Mouse (Mus musculus) mouse embryonic stem cell (cell line): ENCODE measurements around the gene 1700093K21Rik.

Experiments
- in situ Hi-C, 2 experiments: fragments of 300-500 bp; cut with MboI; formaldehyde crosslinking; loops; 1 replicate in 1 of 2; 3 replicates in 1 of 2; pipeline ENCODE4 v1.14.3; 2019 to 2020; ENCODE audit warnings: low sequenced_read_pairs in 2 of 2, low pct_unique_long_range_greater_than_20kb in 1 of 2, mixed read lengths in 1 of 2; ENCODE audit not compliant: unreplicated experiment in 1 of 2

Gene 1700093K21Rik

DNA sequence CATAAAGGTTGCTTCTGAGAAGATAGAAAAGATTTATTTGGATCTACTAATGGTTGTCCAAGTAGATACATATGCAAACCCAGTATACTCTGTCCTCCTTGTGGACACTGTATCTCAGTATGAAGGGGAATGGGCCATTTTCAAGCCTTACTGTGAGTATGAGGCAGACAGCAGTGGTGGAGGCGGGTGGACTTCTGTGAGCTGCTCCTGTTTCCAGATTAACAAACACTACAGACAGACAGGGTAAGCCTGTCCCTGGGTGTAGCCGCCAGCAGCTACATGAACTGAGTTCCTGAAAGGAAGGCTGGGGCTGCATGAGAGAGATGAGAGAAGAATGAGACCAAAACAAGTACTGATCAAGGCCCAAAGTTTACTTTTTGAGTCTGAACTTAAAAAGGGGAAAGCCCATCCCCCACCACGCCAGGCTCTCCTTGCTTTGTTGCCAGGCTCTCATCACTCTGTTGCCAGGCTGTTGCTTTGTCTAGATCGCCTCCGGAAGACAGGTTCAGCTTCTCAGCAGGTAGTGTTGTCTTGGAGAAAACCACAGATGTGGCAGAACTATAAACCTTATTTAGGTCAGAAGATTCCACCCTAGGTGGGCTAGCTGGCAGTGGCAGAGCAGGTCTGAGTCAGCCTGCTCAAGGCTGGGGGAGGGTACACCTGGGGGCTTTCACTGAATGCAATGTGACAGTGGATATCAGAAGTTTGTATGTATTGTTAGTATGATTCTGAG, at the start of gene 1700093K21Rik:
1700093K21Rik (minus strand) TSS at position 683 of the 733 bp plus-strand sequence.
- in situ Hi-C loops, result loop anchor here in 1 of 2 experiments (25.0 kb wide), 1 partner anchor 358 kb away; no protein-coding TSS in a partner anchor

DNA sequence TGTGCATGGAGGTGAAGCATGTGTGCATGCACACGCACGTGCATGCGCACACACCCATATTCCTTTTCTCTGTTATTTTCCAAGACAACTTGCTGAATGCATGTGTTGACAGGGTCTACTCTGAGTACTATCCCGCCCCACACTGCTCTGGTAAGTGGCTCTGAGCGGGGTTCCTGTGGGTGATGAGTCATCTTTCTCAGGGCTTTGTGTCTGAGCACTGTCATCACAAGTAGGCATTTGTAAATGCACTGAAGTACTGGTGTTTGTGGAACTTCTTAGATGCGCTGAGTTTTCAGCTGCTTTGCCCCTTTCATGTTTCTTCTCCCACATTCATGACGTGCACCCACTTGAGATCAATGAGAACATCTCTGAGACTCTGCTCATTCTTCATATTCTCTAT, 49.2 kb upstream of the 1700093K21Rik start:
- in situ Hi-C loops, result no loop called here

DNA sequence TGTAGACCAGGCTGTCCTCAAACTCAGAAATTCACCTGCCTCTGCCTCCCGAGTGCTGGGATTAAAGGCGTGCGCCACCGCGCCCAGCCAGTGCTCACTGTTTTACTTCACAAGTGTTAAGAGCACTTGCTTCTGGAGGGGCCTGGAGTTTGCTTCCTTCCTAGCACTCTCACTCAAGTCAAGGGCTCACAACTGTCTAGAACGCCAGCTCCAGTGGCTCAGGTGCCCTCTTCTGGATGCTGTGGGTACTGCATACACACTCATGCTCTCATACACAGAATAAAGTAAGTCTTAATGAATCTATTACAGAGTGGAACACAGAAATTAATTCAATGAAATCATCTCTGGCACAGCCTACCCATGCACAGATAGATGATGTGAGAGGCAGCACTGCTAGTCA, 44.8 kb upstream of the 1700093K21Rik start:
- in situ Hi-C loops, result no loop called here

DNA sequence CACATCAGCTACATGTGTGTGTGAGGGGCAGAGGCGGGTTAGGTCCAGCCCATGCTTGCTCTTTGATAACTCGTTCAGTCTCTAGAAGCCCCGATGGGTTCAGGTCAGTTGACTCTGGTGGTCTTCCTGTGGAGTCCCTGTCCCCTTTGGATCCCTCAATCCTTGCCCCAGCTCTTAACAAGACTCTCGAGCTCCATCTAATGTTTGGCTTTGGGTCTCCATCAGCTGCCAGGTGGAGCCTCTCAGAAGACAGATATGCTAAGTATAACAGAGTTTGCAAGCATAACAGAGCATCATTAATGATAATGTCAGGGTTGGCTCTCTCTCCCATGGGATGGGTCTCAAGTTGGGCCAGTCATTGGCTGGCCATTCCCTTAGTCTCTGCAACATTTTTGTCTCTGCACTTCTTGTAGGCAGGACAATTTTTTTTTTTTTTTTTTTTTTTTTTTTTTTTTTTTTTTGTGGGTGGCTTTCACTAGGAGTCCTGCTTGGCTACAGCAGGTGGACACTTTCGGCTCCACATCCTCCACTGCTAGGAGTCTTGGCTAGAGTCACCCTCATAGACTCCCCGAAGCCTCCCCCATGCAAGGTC, 36.2 kb upstream of the 1700093K21Rik start:
- in situ Hi-C loops, result no loop called here

DNA sequence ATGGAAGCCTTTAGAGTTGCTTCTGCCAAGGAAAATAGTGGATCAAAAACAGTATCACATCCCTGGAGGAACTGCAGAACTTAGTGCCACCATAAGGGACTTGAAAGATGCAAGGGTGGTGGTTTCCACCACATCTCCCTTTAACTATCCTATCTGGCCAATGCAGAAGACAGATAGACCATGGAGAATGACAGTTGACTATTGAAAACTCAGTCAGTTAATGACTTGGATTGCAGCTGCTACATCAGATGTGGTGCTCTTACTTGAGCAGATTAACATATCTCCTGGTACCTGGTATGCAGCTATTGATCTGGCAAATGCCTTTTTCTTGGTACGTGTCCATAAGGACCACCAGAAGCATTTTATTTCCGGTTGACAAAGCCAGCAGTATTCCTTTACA, 16.5 kb upstream of the 1700093K21Rik start:
- in situ Hi-C loops, result no loop called here

DNA sequence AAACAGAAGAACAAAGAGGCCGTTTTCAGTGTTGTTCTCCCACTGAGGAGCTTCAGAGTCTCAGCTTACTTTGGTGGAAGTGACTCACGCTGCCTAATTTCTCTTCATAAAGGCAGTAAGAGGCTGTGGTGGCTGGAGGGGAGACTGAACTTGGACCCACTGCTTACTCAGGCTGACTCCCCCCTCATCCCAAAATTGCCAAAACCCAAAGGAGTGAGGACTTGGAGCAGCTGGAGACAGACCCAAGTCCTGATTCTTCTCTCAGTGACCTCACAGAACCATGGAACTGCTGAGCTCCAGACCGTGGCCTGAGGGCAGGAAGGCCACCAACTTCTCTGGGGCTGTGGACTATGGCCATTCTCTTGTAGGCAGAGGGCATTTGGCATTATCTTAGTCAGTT, 2.0 kb downstream of the 1700093K21Rik start:
- in situ Hi-C loops, result loop anchor here in 1 of 2 experiments (25.0 kb wide), 1 partner anchor 357 kb away; no protein-coding TSS in a partner anchor

DNA sequence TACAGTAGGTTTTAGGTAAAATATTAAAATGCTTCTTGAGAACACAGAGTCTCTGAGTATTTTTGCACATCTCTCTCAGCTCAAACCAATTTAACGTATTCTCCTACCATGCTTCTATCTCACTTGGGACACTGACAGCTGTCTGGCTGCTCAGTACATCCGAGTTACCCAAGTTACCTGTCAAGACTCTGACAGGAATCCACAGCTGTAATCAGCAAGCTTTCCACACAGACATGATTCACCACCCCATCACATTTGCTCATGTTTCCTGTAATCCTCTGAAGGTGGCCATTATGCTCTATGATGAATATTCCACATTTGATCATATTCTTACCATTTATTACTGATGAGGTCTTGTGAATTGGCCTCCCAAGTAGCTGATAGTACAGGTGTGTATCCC, 5.6 kb downstream of the 1700093K21Rik start:
- in situ Hi-C loops, result loop anchor here in 1 of 2 experiments (25.0 kb wide), 1 partner anchor 353 kb away; no protein-coding TSS in a partner anchor

DNA sequence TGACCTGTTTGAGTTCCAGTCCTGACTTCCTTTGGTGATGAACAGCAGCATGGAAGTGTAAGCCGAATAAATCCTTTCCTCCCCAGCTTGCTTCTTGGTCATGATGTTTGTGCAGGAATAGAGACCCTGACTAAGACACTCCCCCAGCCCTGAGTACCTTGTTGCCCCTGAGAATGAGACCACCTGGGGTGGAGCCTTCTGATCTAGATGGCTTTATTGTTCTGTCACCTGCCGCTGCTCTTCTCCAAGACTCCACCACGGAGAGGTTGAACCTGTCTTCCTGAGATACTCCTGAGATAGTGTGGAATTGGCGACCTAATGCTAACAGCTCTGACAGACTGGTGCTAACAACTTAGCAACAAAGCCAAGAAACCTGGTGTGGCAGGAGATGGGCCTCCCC, 6.2 kb downstream of the 1700093K21Rik start:
- in situ Hi-C loops, result loop anchor here in 1 of 2 experiments (25.0 kb wide), 1 partner anchor 352 kb away; no protein-coding TSS in a partner anchor

DNA sequence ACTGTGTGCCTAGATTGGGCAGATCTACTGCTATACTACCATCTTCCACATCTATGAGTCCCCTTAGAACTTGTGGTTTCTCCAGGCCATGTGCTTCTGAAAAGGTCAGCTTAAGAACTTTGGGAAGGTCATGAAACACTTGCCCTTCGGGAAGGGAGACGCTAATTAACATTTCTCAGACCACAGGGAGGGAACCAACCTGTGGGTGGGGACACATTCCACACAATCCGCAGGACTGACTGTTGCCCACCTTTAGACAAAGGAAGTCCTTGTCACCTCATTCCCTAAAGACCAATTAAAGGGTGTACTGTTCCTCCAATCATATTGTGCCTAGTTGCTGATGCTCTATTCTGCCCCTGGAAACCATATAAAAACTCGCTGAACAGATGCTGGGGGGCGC, 16.2 kb downstream of the 1700093K21Rik start:
- in situ Hi-C loops, result loop anchor here in 1 of 2 experiments (25.0 kb wide), 1 partner anchor 342 kb away; no protein-coding TSS in a partner anchor

DNA sequence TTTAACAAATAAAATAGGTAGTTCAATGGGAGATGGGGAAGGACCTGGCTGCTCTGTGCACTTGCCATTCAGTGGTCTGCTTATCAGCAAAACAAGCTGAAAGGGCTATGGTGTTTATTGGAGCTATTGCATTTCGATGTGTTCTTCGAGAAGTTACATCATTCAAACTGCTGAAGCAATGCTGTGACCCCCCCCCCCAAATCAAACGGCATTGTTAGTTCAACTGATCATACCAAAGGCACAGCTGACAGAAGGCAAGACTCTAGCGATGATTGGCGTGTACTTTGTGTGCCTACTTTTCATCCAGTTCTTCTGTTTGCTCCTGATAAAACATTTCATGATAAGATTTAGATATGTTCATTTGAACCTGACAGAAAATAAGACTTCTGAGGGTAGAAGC, 22.3 kb downstream of the 1700093K21Rik start:
- in situ Hi-C loops, result no loop called here

DNA sequence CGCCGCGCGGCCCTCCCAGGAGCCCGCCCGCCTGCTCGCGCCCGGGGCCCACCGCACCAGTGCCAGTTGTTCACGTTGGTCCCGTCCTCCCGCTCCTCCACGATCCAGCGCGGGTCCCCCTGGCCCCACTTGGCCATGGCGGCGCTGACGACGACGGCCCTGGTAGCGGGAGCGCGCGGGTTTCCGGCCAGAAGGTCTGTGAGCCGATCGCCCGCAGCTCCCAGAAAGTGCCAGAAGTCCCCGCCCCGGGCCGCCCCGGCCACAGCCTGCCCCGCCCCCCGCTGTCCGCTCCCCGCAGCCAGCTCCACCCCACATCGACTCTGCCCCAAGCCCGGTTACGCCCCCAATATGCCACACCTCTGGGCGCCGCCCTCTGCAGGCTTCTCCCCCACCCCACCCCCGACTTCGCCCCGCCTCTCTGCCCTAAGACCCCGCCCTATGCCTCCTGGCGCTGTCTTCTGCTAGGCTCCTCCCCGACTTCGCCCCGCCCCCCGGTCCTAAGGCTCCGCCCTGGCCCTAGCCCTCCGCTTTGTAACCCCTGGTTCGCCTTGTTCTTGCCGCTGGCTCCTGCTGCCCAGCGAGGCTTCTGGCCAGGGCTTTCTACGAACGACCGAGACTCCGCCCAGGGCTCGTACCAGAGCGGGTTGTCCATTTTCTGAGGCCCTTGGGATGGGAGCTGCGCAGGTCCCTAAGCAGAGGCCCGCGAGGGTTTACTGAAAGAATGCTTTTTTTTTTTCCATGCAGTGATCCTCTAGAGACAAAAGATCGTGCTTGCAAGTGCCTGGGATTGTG, 23.0 kb downstream of the 1700093K21Rik start, which contains the start of gene Ahsa2:
Ahsa2 (minus strand) TSS at position 313 of the 792 bp plus-strand sequence.
- in situ Hi-C loops, result no loop called here

DNA sequence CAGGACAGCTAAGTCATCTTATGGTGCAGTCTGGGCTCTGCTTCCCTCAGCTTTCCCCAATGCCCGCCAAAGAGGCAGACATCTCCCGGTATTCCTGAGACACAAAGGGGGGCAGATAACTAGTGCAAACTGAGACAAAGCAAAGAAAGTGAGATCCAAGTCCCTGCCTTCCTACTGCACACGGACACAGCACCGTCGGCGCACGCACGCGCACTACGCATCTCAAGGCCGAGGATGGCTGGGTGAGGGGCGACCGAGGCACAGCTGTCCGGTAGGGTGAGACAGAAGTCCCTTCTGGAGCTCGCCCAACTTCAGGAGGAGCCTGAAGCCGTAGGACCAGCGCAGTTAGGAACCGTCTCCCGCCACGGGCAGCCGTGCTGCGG, 23.6 kb downstream of the 1700093K21Rik start:
- in situ Hi-C loops, result no loop called here

DNA sequence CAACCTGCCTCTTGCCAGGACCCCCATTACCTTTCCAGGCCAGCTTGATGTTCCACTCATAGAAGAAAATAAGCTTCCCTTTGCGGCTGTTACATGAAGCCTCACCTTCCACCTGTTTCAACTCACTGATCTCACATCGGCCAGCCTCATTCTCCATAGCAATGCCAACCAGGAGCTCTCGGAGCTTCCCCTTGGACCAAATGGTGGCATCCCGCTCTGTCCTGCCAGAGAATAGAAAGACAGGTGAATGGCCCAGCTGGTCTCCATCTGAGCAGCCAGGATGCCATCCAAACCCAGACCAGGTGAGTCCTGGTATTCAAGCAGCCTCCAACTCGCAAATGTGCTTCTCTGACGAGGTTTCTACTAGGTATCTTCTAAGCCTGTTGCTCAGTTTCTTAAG, 24.3 kb downstream of the 1700093K21Rik start:
- in situ Hi-C loops, result no loop called here

DNA sequence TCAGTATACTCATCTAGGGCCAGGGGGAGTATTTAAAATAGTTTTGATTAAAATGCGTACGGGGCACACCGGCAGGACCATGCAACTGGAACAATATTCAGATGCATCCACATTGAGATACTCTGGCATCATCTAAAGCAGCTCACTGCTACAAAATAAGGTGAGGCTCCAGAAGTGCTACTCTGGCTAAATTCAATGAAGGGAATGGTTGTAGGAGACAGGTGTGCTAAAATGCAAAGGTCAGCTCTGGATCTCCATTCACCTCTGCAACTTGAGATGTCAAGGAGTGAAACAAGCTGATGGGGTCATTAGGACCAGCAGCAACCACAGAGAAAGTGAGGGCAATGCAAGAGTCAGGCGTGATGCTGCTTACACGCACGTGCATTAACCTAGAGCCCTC, 25.7 kb downstream of the 1700093K21Rik start:
- in situ Hi-C loops, result no loop called here

DNA sequence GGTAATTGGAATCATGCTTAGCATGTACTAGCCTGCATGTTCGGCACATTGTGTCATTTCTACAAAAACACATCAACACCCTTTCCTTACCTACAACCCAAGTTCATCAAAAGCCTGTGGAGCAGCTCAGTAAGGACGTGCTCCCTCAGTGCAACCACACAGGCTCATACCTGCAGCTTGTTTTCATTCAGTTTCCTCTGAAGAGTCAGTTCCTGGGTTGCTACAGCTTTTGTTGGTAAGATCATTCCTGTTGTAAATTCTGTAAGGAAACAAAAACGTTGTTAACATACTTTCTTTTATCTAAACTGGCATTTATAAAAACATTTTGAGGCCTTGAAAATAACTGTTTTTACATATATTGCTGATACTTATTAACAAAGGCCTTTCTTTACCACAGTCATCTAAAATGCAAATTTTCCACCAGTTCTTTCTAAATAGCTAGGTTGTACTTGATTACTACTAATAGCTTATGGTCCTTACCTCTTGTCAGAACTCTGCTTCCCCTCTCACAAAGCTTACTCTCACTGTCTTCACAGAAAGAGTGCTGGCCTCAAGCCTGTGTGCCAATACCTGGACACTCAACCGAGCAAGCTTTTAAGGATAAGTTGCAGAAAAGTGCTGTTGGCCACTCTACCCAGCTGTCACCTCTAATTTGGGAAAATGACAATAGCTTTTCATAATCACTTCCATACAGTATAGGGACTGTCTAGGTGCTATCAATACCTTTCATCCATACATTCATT, 28.7 kb downstream of the 1700093K21Rik start:
- in situ Hi-C loops, result no loop called here

DNA sequence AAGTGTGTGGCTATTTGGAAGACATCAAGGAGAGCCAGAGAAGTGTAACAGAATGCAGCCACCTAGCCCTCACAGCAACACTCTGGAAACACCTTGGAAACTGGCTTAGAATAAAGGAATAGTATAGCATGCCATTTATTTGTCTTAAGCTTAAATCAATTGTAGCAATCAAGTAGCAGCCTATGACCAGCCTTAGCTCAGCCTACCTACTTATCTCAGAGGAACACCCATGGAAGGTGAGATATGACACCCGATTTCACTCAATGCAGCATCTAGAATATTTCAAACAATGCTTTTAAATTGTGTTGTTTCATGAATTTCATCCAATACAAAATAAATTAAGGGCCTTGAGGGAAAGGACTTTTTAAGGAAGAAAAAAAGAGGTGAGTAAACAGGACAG, 31.0 kb downstream of the 1700093K21Rik start:
- in situ Hi-C loops, result loop anchor here in 1 of 2 experiments (10.0 kb wide), 1 partner anchor 495 kb away; the partner anchor contains the start of gene Cct4
